Mouse (Mus musculus) hindbrain, postnatal 0 days (tissue): ENCODE data around the gene 4930562C15Rik. TPM values are rescaled to one million over a fixed set of nuclear protein-coding genes. Genes with fewer than 3 reads are reported as not detected.

ENCODE experiments used
- ATAC-seq: fragments of 200-750 bp; cut with Nextera tagmentation; 2 replicates; pipeline ENCODE4 v1.8.0; 2017; ENCODE audit warnings: mild to moderate bottlenecking, moderate TSS enrichment, moderate library complexity
- DNase-seq: peaks from one replicate; pipeline ENCODE4 v3.0.0-alpha.2; 2015; ENCODE audit warnings: low spot score
- H3K27ac ChIP-seq: fragments of 300-500 bp; sonication (generic); 2 replicates; pipeline ENCODE4 v1.5.1; 2014; ENCODE audit warnings: mild to moderate bottlenecking
- H3K27me3 ChIP-seq: fragments of 300-500 bp; sonication (generic); 2 replicates; pipeline ENCODE4 v1.6.1; 2014; ENCODE audit warnings: low read length, mixed read lengths; ENCODE audit not compliant: insufficient read depth
- H3K36me3 ChIP-seq: fragments of 300-500 bp; sonication (generic); 2 replicates; pipeline ENCODE4 v1.6.1; 2014; ENCODE audit warnings: low read length, mixed read lengths; ENCODE audit not compliant: insufficient read depth
- H3K4me1 ChIP-seq: fragments of 300-500 bp; sonication (generic); 2 replicates; pipeline ENCODE4 v1.6.1; 2014; ENCODE audit warnings: antibody characterized with exemption, low read length, mixed read lengths; ENCODE audit not compliant: insufficient read depth
- H3K4me2 ChIP-seq: fragments of 300-500 bp; sonication (generic); 2 replicates; pipeline ENCODE4 v1.6.1; 2014; ENCODE audit warnings: low read depth, mild to moderate bottlenecking, low read length, moderate library complexity, mixed read lengths
- H3K4me3 ChIP-seq: fragments of 300-500 bp; sonication (generic); 2 replicates; pipeline ENCODE4 v1.5.1; 2014; ENCODE audit warnings: low read length
- H3K9ac ChIP-seq: fragments of 300-500 bp; sonication (generic); replicated peaks from 2 replicates; pipeline ENCODE4 v1.6.1; 2014; ENCODE audit warnings: mild to moderate bottlenecking, low read length, moderate library complexity, mixed read lengths
- H3K9me3 ChIP-seq: fragments of 300-500 bp; sonication (generic); 2 replicates; pipeline ENCODE4 v1.6.1; 2016; ENCODE audit warnings: low read length, mixed read lengths
- CTCF ChIP-seq: IDR thresholded peaks from 2 replicates; pipeline ENCODE4 v1.5.1; 2016; ENCODE audit warnings: antibody characterized with exemption, control low read depth, low read depth
- WGBS: fragments of 180-500 bp; shearing (Covaris S2); extraction: QIAGEN DNeasy Blood & Tissue Kit; methylation state at CpG from one replicate; pipeline ENCODE4 v1.1.7; 2014; 5-methylcytosine and 5-hydroxymethylcytosine counted together
- polyA plus RNA-seq: library from polyadenylated mRNA; unstranded; fragments of >200 nt; fragmentation: Nextera tagmentation; extraction: Ambion mirVana; gene quantifications from 2 replicates; pipeline ENCODE4 v1.2.1, GENCODE M21; 2015
- total RNA-seq: library from RNA; depleted of rRNA; stranded (reverse); fragments of >200 nt; gene quantifications from 2 replicates; pipeline ENCODE4 v1.2.3, GENCODE M21; 2014

Gene 4930562C15Rik
- total and polyA plus RNA-seq, 2 experiments from 2014 or later: 0.31 TPM; not detected in 1

GRCm38 (mm10) chr16:4839552-4839951 is 4.3 kb downstream of the 4930562C15Rik start:
- 77% methylated on average over 3 of the region's 3 CpGs for WGBS
- Histone ChIP-seq H3K9me3 (no peaks in the 10 kb centered on the region), H3K9ac (no peak overlapping the region), H3K4me2 (no peak overlapping the region), H3K27me3 (no peaks in the 10 kb centered on the region), H3K27ac (no peak overlapping the region), H3K36me3 (no peaks in the 10 kb centered on the region), H3K4me3 (no peak overlapping the region), H3K4me1 (no peaks in the 10 kb centered on the region)
- DNase-seq (no peak), ATAC-seq (no peak)
- TF ChIP-seq CTCF: no peak

GRCm38 (mm10) chr16:4840231-4840630 is 5.0 kb downstream of the 4930562C15Rik start:
- Histone ChIP-seq H3K36me3 (no peaks in the 10 kb centered on the region), H3K4me1 (no peaks in the 10 kb centered on the region), H3K4me3 (no peak overlapping the region)

GRCm38 (mm10) chr16:4847041-4847440 is 11.8 kb downstream of the 4930562C15Rik start:
- H3K27me3 ChIP-seq: no peaks in the 10 kb centered on the region
- no peak for TF ChIP-seq CTCF
- no peak overlapping the region for H3K4me3 ChIP-seq
- ATAC-seq: no peak
- DNase-seq: no peak
- WGBS: 79% methylated on average over 3 of the region's 3 CpGs
- no peaks in the 10 kb centered on the region for H3K4me1 ChIP-seq
- H3K4me2 ChIP-seq: no peak overlapping the region
- no peak overlapping the region for H3K27ac ChIP-seq
- no peaks in the 10 kb centered on the region for H3K36me3 ChIP-seq
- H3K9me3 ChIP-seq: no peaks in the 10 kb centered on the region
- no peak overlapping the region for H3K9ac ChIP-seq

More at GRCm38 (mm10) chr16:4840231-4840630, 5.0 kb downstream of the 4930562C15Rik start:
- WGBS: 74% methylated on average over 8 of the region's 8 CpGs
- Histone ChIP-seq H3K9ac (no peak overlapping the region), H3K9me3 (no peaks in the 10 kb centered on the region), H3K27ac (no peak overlapping the region), H3K27me3 (no peaks in the 10 kb centered on the region), H3K4me2 (no peak overlapping the region)
- no peak for TF ChIP-seq CTCF
- ATAC-seq (no peak), DNase-seq (no peak)

- H3K4me3 ChIP-seq: no peak overlapping the region
- H3K27ac ChIP-seq: no peak overlapping the region
- no peaks in the 10 kb centered on the region for H3K9me3 ChIP-seq
- 92% methylated on average over 2 of the region's 2 CpGs for WGBS
- no peaks in the 10 kb centered on the region for H3K4me1 ChIP-seq
- no peaks in the 10 kb centered on the region for H3K36me3 ChIP-seq
- ATAC-seq (no peak), DNase-seq (no peak)
- H3K4me2 ChIP-seq: no peak overlapping the region
- no peak overlapping the region for H3K9ac ChIP-seq
- TF ChIP-seq CTCF: no peak
- H3K27me3 ChIP-seq: no peaks in the 10 kb centered on the region
Measured at GRCm38 (mm10) chr16:4848090-4848489, 12.9 kb downstream of the 4930562C15Rik start.

- no peak for TF ChIP-seq CTCF
- 77% methylated on average over 7 of the region's 7 CpGs for WGBS
- ATAC-seq: no peak
- no peaks in the 10 kb centered on the region for H3K27me3 ChIP-seq
- no peak overlapping the region for H3K4me2 ChIP-seq
- no peak overlapping the region for H3K9ac ChIP-seq
- H3K27ac ChIP-seq: no peak overlapping the region
- no peaks in the 10 kb centered on the region for H3K4me1 ChIP-seq
- DNase-seq: no peak
- H3K9me3 ChIP-seq: no peaks in the 10 kb centered on the region
- no peak overlapping the region for H3K4me3 ChIP-seq
- H3K36me3 ChIP-seq: no peaks in the 10 kb centered on the region
Measured at GRCm38 (mm10) chr16:4850361-4850760, 15.1 kb downstream of the 4930562C15Rik start.

- 50% methylated on average over 5 of the region's 5 CpGs for WGBS
- Histone ChIP-seq H3K9ac (no peak overlapping the region), H3K4me3 (no peak overlapping the region), H3K27ac (no peak overlapping the region), H3K27me3 (no peaks in the 10 kb centered on the region), H3K36me3 (no peaks in the 10 kb centered on the region), H3K9me3 (no peaks in the 10 kb centered on the region), H3K4me2 (no peak overlapping the region), H3K4me1 (no peaks in the 10 kb centered on the region)
- DNase-seq: no peak
- no peak for ATAC-seq
- TF ChIP-seq CTCF: no peak
Measured at GRCm38 (mm10) chr16:4850938-4851628, 15.9 kb downstream of the 4930562C15Rik start.

- WGBS: 67% methylated on average over 5 of the region's 5 CpGs
Measured at GRCm38 (mm10) chr16:4855046-4855650, 19.9 kb downstream of the 4930562C15Rik start.

More at GRCm38 (mm10) chr16:4855046-4855650, 19.9 kb downstream of the 4930562C15Rik start:
- H3K36me3 ChIP-seq: no peaks in the 10 kb centered on the region
- no peak overlapping the region for H3K4me2 ChIP-seq
- TF ChIP-seq CTCF: no peak
- H3K9me3 ChIP-seq: no peaks in the 10 kb centered on the region
- H3K27me3 ChIP-seq: no peaks in the 10 kb centered on the region
- H3K4me1 ChIP-seq: no peaks in the 10 kb centered on the region
- no peak overlapping the region for H3K9ac ChIP-seq
- H3K4me3 ChIP-seq: no peak overlapping the region
- DNase-seq: no peak
- no peak overlapping the region for H3K27ac ChIP-seq
- no peak for ATAC-seq
